Mouse (Mus musculus) G1E (cell line): ENCODE measurements at regions not wholly inside any gene's neighbourhood (a gene's known extent, or its start where the extent isn't known, plus 50 kb on each side); places are given as distances from the start of the nearest gene placed in this dataset.

Experiments used
- CTCF ChIP-seq: IDR thresholded peaks from 2 replicates; pipeline ENCODE4 v1.5.1; 2012; ENCODE audit warnings: low read depth, low read length, inconsistent platforms, mixed read lengths
- GATA1 ChIP-seq: IDR thresholded peaks from 2 replicates; pipeline ENCODE4 v1.6.1; 2012; ENCODE audit warnings: borderline replicate concordance, low read length, inconsistent platforms, mixed read lengths
- GATA2 ChIP-seq: IDR thresholded peaks from 2 replicates; pipeline ENCODE4 v1.6.1; 2012; ENCODE audit warnings: low read depth, low read length, inconsistent platforms, borderline replicate concordance
- POLR2AphosphoS5 ChIP-seq: IDR thresholded peaks from 2 replicates; pipeline ENCODE4 v1.6.1; 2012; ENCODE audit warnings: low read depth, low read length, inconsistent platforms; ENCODE audit not compliant: insufficient replicate concordance
- TAL1 ChIP-seq: conservative IDR thresholded peaks from 2 replicates; pipeline ENCODE4 v1.6.1; 2012; ENCODE audit warnings: low read depth, low read length, inconsistent platforms, mixed read lengths

GRCm38 (mm10) chr5:133833217-133833616, 266.3 kb upstream of the Castor2 start:
- TF ChIP-seq CTCF (no peak), GATA1 (no peak), TAL1 (no peak), POLR2AphosphoS5 (no peak), GATA2 (no peak)
